Mouse (Mus musculus) v-Abl transformed pro-B cells (cell line): ENCODE data around the gene Plekha6.

Source experiments
- in situ Hi-C, 2 experiments: fragments of 400-800 bp; cut with MboI; formaldehyde crosslinking; loops; one replicate each; pipeline ENCODE4 v1.15.1; 2025; ENCODE audit not compliant: unreplicated experiment in 2 of 2

The Plekha6 gene

DNA sequence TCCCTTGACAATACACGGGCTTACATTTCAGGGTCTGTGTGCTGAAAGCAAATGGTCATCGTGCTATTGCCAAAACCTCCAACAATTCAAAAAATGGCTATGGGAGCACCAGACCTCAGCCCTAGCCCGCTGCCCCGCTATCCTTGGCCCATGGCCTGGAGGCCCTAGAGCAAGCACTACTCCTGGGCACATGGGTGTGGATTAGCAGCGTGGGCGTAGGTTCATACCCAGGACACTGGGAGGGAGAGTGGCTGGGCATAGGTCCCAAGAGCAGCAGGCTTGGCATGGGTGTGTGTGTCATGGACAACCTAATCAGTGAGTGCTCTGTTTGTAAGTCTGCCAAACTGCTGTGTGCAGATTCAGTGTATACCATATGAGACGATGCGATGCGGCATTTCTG lies 132.4 kb downstream of the Plekha6 start:
- in situ Hi-C loops, result no loop called here

DNA sequence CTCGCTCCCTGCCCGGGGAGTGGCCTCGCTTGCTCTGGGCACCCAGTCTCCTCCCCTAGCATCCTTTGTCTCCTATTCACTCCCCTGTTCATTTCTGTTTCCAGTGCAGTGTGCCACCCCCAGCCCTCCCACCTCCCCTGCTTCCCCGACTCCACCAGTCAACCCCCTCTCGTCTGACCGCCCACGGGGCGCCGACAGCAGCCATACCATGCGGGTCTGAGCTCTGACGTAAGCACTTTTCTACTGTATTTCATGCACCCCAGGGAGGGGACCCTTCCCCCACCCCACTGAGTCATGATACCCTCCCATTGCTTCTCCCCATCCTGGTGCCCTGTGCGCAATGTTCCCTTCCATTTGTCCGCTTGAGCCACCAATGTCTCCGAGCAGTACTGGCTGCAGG lies 134.8 kb downstream of the Plekha6 start:
- in situ Hi-C loops, result no loop called here

DNA sequence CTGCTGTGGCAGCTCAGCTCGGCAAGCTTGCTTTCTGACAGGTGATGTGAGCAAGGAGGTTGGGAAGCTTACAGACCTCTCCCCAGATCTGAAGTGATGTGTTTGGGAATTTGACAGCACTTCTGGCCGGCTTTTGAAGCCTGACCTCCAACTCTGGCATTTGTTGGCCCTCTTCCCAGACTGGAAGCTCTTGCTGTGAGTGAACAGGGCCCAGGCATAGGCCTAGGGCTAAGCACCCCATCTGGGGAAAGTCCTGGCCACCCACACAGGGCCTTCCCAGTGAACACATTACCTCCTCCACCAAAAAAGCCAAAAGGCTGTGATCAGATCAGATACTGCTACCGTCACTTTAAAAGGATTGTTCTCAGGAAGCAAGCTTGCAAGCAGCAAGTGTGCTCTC lies 138.5 kb downstream of the Plekha6 start:
- in situ Hi-C loops, result loop anchor here in 1 of 2 experiments (10.0 kb wide), 1 partner anchor 548 kb away; no protein-coding TSS in a partner anchor

DNA sequence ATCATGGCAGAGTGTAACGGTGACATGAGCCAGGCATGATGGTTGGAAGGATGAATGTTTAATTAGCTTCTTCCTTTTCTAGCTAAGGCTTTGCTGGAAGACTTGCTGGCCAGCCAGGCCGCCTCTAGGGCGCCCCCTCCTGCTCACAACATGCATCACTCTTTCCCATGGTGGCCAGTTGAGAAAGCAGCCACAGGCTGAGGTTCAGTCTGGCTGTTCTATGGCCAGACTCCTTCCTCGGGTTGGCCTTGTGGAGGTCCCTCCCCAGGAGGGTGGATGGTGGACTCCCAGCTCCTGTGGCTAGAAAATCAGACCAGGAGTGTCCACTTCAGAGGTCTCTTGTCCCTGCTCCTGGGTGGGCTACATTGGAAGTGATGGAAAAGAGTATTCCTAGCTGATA lies 142.8 kb downstream of the Plekha6 start:
- in situ Hi-C loops, result loop anchor here (5.0 to 10.0 kb wide), 4 partner anchors 130 to 552 kb away; no protein-coding TSS in a partner anchor

DNA sequence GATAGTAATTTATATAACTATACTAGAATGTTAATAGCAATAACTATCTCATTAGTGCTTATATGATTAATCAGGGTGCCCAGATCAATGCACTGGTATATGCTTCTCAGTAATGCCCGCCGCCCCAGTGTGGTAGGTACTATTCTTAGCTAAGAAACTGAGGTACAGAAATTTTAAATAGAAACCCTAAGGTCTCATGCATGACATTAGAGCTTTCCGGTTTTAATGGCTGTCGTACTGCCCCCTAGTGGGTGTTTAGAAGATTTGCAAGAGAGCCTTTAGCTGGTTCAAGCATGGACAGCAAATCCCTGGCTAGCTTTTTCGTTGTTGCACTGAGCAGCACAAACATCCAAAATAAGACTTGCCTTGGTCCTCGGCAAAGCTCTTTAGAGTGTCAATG lies 143.3 kb downstream of the Plekha6 start:
- in situ Hi-C loops, result loop anchor here (5.0 to 10.0 kb wide), 4 partner anchors 130 to 553 kb away; no protein-coding TSS in a partner anchor

DNA sequence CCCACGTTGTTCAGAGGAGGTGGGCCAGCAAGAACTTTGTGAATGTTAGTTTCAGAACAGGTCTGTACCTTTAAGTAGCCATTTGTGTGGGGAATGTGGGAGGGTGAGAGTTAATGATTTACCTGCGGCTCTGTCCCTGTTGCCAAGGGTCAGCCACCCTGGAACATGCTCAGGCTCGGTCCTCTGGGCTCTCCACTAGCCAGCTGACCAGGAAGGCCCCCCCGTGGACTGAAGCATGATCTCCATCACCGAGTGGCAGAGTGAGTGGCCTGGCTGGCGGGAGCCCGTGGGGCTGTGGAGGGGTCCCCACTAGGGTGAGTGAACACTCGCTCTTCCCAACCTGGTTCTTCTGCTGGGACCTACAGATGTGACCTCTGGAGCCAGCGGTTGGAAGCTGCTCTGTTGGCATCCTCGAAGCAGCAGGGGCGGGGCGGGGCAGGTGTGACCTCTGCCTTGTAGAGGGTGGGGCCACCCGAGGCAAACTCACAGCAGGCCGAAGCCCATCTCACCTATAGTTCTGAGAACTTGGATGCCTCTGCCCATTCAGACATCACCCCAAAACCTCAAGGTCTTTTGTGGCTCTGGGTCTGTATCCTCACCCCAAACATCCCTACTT lies 145.8 kb downstream of the Plekha6 start, which contains the start of gene Golt1a:
Gene Golt1a, plus strand, starts transcription at position 149 of the 616 bp plus-strand sequence.
- in situ Hi-C loops, result loop anchor here (5.0 to 10.0 kb wide), 9 partner anchors 65 to 595 kb away; partner anchors contain the start of gene Optc (in 1 of the 2)

DNA sequence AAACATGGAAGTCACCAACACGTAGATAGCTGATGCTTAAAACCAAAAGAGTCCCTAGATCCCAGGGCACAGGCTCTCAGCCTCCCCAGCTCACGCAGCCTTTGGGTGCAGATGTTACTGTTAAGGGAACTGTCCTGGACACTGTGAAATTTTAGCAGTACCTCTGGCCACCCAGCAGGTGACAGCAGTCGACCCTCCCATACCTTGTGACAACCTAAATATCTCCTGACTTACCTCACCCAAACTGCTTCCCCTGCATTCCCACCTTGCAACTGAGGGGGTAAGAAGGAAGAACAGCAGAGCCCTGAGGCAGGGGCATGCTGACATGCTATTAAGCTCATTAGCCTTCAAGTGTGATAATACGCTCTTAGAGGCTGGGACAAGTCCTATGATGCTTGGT lies 147.2 kb downstream of the Plekha6 start:
- in situ Hi-C loops, result loop anchor here (5.0 to 10.0 kb wide), 5 partner anchors 64 to 594 kb away; partner anchors contain the start of gene Optc (in 1 of the 2)

DNA sequence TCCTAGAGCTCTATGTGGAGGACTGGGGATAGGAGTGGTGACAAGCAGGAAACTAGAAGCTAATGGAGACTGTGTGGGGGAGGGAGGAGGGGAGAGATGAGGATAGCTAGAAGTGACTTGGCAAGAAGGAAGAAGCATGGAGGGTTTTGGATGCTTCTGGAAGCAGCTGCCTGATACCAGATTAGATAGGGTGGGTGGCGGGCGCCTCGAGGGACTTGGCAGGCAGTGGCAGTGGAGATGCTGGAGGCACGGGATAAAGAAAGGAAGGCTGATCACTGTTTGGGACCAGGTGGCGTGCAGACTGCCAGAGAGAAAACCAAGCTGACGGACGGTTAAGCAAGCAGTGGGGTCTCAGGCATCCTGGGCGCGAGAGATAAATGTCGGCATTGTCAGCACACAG lies 147.9 kb downstream of the Plekha6 start:
- in situ Hi-C loops, result loop anchor here (5.0 to 10.0 kb wide), 5 partner anchors 63 to 593 kb away; partner anchors contain the start of gene Optc (in 1 of the 2)

DNA sequence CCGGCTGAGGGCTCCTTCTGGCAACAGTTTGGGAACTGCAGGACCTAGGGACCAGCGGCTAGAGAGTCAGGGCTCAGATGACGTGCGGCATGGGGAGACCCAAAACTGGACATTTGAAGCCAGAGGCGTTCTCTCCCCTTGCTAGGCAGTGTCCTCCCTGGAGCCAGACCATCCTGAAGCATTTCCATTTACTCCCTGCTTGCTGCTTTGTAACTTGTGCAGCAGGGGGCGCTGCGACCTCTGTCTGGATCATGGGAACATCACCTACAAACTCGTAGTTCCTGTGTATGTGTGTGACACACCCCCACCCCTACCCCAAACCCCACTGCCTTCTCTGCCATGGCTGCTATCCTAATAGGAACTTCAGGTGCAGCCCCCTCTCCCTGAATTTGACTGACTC lies 150.4 kb downstream of the Plekha6 start:
- in situ Hi-C loops, result loop anchor here (5.0 to 10.0 kb wide), 5 partner anchors 60 to 590 kb away; partner anchors contain the start of gene Optc (in 1 of the 2)

DNA sequence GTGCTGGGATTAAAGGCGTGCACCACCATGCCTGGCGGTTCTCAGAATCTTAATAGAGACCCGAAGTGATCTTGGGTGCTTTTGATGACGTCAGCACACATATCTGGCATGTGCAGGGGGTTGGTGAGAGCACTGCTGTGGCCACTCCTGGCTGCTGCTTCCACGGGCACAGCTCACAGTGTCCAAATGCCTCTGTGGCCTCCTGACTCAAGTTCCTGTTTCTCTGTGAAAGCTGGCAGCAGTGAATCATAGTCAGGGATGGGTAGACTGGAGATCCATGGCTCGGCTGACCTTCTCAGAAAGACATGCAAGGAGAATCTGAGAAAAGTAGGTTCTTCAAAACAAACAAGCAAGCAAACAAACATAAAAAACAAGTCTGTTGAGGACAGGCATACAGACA lies 151.8 kb downstream of the Plekha6 start:
- in situ Hi-C loops, result loop anchor here (5.0 to 10.0 kb wide), 7 partner anchors 37 to 589 kb away; partner anchors contain the start of genes Ren1 (in 2 of the 2), Optc (in 1 of the 2) and Snrpe (in 1 of the 2)

DNA sequence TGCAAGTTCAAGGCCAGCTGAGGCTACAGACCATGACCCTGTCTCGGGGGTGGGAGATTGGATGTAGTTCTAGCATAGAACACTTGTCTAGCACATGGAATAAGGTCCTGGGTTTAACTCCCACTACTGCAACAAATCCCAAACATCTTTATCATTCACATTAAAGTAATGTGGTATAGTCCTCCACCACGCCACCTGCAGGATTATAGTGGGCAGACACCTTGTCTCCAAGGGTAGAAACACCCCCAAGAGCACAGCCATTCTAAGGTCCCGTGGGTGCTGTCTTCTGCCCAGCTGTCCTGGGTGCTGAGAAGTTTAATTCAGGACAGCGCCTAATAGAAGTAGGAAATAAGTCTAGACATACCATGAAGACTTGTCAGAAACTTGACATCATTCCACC lies 152.6 kb downstream of the Plekha6 start:
- in situ Hi-C loops, result loop anchor here (5.0 to 10.0 kb wide), 7 partner anchors 36 to 588 kb away; partner anchors contain the start of genes Ren1 (in 2 of the 2), Optc (in 1 of the 2) and Snrpe (in 1 of the 2)

DNA sequence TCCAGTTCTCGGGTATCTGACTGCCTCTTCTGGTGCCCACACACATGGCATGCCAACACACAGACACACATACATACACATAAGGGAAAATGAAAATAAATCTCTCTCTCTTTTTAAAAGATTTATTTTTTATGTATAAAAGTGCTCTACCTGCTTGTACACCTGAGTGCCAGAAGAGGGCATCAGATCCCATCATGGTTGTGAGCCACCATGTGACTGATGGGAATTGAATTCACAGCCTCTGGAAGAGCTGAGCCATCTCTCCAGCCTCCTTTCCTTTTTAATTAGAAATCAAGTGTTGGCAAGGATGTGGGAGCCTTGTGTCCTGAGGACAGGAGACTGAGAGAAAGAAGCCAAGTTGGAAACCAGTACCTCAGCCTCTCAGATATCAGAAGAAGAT lies 153.1 kb downstream of the Plekha6 start:
- in situ Hi-C loops, result loop anchor here (5.0 to 10.0 kb wide), 7 partner anchors 35 to 588 kb away; partner anchors contain the start of genes Ren1 (in 2 of the 2), Optc (in 1 of the 2) and Snrpe (in 1 of the 2)

DNA sequence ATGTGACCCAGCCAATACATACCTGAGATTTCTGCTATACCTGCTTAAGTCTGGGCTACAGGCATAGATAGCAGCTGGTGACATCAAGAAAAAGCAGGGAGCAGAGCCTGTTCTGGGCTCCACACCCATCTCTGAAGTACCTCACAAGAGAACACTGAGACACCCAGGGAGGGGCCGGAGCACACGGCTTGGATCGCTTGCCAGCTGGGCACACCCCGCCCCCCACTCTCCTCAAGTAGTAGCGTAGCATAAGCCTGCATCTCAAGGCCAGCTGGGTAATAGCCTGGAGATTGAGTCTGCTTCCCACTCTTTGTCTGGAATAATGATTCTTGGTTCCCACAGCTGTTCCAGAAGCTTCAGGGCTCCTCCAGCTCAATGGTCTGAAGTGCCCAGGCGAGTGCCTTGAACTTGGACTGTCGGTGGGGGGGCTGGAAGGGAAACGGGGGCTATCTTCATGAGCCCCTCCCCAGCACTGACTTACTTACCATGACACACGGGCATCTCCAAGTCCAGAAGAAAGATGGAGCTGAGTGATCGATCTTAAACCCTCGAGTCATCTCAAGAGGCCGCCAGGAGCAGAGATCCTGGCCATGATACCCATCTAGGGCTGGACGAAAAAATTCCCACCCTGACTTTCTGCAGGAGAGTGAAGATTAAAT lies 157.4 kb downstream of the Plekha6 start, which contains the start of gene Kiss1:
Gene Kiss1, plus strand, starts transcription at position 609 of the 659 bp plus-strand sequence.
- in situ Hi-C loops, result no loop called here

DNA sequence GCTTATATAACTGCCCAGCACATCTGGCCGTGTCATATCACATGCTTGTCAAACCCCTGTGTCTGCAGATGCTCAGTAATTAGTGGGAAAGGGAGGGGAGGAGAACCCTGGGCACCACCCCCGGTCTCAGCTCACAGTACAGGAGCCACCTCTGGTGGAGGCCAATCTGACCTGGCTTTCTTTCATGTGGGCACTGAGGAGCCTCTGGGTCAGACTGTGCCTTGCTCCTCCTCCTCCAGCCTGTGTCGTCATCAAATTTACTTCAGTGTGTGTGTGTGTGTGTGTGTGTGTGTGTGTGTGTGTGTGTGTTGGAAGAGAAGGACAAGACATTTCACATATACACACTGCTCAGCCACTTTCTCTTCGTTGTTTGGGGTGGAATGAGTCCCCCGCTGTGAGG lies 159.3 kb downstream of the Plekha6 start:
- in situ Hi-C loops, result no loop called here

DNA sequence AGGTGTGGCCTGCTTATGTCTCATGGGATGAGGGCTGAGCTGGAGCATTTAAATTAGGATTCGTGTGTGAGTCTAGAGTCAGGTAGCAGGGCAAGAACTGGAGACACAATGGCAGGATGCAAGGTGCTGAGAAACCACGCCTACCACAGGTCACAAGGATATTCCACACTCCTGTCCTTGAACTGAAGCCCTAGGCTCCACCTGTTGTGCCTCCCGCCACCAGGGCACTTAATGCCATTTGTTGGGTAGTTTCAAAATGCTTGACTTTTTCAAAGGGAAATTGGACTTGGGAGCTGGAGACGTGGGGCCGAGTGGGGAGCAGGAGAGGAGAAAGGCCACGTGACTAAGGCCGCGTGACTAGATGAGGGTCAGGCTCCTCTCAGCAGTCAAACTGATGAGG lies 161.9 kb downstream of the Plekha6 start:
- in situ Hi-C loops, result no loop called here

DNA sequence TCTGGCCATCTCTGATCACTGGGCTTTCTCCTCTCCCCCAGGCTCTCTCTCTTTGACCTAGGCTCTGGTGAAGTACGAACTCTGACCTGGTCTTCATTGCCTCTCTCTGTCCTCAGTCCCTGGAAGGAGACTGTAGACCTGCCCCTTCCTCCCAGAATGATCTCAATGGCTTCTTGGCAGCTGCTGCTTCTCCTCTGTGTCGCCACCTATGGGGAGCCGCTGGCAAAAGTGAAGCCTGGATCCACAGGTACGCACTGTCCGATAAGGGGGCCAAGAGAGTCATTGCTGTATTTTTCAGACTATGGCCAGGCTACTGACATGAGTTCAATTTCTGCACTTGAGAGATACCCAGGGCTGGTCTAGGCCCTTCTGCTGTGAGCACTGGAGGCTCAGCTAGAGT lies 163.1 kb downstream of the Plekha6 start:
- in situ Hi-C loops, result no loop called here

DNA sequence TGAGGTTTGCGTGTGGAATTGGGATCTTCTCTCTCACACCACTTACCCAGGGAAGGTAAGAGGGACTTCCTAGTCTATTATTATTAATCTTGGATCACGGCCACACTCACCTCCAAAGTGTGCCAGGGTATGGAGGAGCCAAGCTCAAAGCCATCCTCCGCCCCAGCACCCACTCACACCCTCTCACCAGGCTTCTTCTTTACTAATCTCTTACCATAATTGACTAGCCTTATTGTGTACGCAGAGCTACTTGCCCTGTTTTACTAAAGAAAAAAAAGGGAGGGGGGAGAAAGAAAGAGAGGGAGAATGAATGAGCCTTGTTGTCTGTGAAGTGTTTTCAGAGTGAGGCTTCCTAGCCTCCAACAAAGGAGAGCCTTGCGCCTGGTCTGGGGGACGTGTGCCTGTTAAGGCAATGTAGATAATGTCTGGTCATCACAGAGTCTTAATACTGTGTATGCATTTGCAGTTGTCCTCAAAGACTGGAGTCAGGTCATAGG lies 164.3 kb downstream of the Plekha6 start:
- in situ Hi-C loops, result no loop called here

DNA sequence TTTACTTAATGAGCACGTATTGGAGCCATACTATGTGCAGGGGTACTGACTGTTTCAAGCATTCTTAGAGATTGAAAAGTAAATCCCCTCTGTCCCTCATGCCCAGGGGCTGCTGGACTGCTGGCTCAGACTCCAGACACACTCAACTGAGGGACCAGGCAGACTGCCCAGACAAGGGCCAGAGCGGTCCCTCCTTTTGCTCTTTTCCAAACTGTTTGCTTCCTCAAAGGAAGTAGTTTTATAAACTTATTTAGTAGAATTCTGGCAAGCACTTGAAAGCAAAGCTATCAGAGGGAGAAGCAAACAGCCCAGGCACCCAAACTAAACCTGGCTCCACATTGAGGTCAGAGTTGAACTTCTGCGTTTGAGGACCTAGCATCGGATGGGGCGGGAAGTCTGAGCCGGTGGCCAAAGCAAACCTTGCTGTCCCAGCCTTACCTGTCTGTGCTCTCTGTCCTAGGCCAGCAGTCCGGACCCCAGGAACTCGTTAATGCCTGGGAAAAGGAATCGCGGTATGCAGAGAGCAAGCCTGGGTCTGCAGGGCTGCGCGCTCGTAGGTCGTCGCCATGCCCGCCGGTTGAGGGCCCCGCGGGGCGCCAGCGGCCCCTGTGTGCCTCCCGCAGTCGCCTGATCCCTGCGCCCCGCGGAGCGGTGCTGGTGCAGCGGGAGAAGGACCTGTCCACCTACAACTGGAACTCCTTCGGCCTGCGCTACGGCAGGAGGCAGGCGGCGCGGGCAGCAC lies 165.1 kb downstream of the Plekha6 start:
- in situ Hi-C loops, result no loop called here

DNA sequence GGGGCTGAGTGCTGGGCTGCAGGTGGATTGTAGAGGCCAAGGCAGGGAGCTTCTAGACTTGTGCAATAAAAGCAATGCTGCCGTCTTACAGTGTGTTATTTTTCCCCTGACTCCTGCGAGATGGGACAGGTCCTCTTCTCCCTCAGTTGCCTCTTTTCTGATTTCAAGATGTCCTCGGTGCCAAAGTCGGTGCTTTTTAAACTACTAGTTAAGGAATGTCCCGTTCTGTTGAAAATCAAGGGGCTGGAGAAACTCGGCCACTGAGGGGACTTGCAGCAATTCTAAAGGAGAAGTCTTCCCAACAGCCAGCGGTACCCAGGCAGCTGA lies 165.6 kb downstream of the Plekha6 start:
- in situ Hi-C loops, result no loop called here

DNA sequence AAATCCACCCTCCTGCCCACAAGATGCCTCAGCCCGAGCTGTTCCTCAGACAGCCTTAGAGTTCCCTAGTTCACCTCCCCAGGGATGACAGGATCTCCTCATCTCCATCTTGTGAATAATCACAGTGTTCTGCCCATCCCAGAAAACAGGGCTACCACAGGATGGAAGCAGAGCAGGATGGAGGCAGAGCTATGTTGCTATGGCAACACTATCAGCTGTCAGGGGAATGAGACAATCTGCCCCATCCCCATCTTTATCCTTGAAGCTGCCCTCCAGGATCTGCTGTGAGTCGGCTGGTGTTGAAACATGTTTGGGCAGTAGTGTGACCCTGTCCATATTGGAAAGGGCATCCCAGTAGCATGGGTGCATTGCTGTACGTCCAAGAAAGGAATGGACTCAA lies 167.1 kb downstream of the Plekha6 start:
- in situ Hi-C loops, result no loop called here
